Mouse (Mus musculus) erythroblast, embryonic 14.5 days (primary cell): ENCODE data around the gene Ank3. TPM values are rescaled to one million over a fixed set of nuclear protein-coding genes. Genes with fewer than 3 reads are reported as not detected.

Experiments
- H3K27me3 ChIP-seq: 2 replicates; pipeline ENCODE4 v1.6.1; 2012; ENCODE audit warnings: inconsistent platforms; ENCODE audit not compliant: control insufficient read depth
- H3K36me3 ChIP-seq: 2 replicates; pipeline ENCODE4 v1.6.1; 2012; ENCODE audit warnings: mild to moderate bottlenecking, inconsistent platforms; ENCODE audit not compliant: control insufficient read depth
- H3K4me1 ChIP-seq: 2 replicates; pipeline ENCODE4 v1.6.1; 2012; ENCODE audit warnings: inconsistent platforms; ENCODE audit not compliant: control insufficient read depth
- H3K4me3 ChIP-seq: replicated peaks from 2 replicates; pipeline ENCODE3; 2012; ENCODE audit warnings: moderate library complexity, mild to moderate bottlenecking, inconsistent platforms
- H3K9me3 ChIP-seq: 2 replicates; pipeline ENCODE4 v1.6.1; 2012; ENCODE audit warnings: low read length, inconsistent platforms, mixed read lengths; ENCODE audit not compliant: control insufficient read depth
- GATA1 ChIP-seq: IDR thresholded peaks from 2 replicates; pipeline ENCODE4 v1.6.1; 2012; ENCODE audit warnings: low read length, inconsistent platforms, mixed read lengths
- TAL1 ChIP-seq: IDR thresholded peaks from 3 replicates; pipeline ENCODE4 v1.6.1; 2012; ENCODE audit warnings: low read length, inconsistent platforms, mixed read lengths
- polyA plus RNA-seq: library from polyadenylated mRNA; stranded (reverse); fragments of >175 nt; gene quantifications from 2 replicates; pipeline ENCODE4 v1.2.3, GENCODE M21; 2012

Ank3 gene
- polyA plus RNA-seq, 1 experiment, result 0.03 TPM

DNA sequence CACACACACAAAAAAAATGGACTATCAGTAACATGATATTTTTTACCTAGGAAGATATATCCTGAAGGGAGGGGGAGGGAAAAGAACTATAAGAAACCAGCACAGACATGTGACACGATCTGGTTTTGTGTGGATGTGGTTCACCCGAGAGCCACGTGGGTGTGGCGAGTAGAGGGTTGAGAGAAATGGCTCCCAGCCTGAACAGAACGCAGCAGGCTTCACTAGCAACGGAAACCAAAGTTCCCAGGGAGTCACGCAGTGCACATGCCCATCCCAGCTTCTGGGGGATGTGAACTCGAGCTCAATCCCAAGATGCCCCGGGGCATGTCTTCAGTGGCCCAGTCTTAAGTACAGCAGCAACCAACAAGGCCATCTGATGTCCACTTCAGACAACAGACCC is 607.8 kb downstream of the Ank3 start:
- no peak for TF ChIP-seq GATA1
- no peak for TF ChIP-seq TAL1
- no peaks in the 10 kb centered on the region for H3K4me1 ChIP-seq
- no peaks in the 10 kb centered on the region for H3K27me3 ChIP-seq
- H3K9me3 ChIP-seq, result no peaks in the 10 kb centered on the region; the same call in 1 of the 2 replicates
- no peak overlapping the region for H3K4me3 ChIP-seq
- no peaks in the 10 kb centered on the region; the same call in 1 of the 2 replicates for H3K36me3 ChIP-seq

GRCm38 (mm10) chr10:70011738-70012137 is 613.2 kb downstream of the Ank3 start:
- Histone ChIP-seq H3K9me3 (no peaks in the 10 kb centered on the region), H3K4me3 (no peak overlapping the region)
- no peak for TF ChIP-seq TAL1
- no peak for TF ChIP-seq GATA1

DNA sequence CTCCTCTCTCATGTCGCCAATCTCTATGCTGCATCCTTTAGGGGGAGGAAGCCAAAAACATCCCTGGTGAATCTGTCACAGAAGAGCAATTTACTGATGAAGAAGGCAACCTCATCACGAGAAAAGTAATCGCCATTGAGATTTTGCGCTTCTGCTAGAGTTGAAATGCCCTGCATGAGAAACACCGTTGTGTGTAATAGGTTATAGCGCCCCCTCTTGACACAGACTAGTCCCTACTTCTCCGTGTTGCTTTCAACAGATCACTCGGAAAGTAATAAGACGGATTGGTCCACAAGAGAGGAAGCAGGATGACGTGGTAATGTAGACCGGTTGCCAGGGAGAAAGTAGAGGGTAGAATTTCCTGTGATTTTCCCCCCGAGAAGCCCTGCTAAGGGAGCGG is 615.4 kb downstream of the Ank3 start:
- Histone ChIP-seq H3K9me3 (no peaks in the 10 kb centered on the region), H3K4me3 (no peak overlapping the region), H3K4me1 (no peaks in the 10 kb centered on the region), H3K36me3 (no peaks in the 10 kb centered on the region; the same call in 1 of the 2 replicates), H3K27me3 (no peaks in the 10 kb centered on the region)
- TF ChIP-seq GATA1, result no peak

More at GRCm38 (mm10) chr10:70011738-70012137, 613.2 kb downstream of the Ank3 start:
- H3K36me3 ChIP-seq, result no peaks in the 10 kb centered on the region; the same call in 1 of the 2 replicates
- H3K27me3 ChIP-seq, result no peaks in the 10 kb centered on the region
- no peaks in the 10 kb centered on the region for H3K4me1 ChIP-seq

GRCm38 (mm10) chr10:70015201-70015600 is 616.6 kb downstream of the Ank3 start:
- no peaks in the 10 kb centered on the region for H3K27me3 ChIP-seq
- no peaks in the 10 kb centered on the region for H3K9me3 ChIP-seq
- TF ChIP-seq GATA1 (no peak), TAL1 (no peak)
- H3K36me3 ChIP-seq, result no peaks in the 10 kb centered on the region; the same call in 1 of the 2 replicates
- H3K4me1 ChIP-seq, result no peaks in the 10 kb centered on the region
- no peak overlapping the region for H3K4me3 ChIP-seq

GRCm38 (mm10) chr10:70018691-70019090 is 620.1 kb downstream of the Ank3 start:
- no peaks in the 10 kb centered on the region; the same call in 1 of the 2 replicates for H3K36me3 ChIP-seq
- H3K4me1 ChIP-seq, result no peaks in the 10 kb centered on the region
- H3K27me3 ChIP-seq, result no peaks in the 10 kb centered on the region
- no peak for TF ChIP-seq GATA1
- no peak overlapping the region for H3K4me3 ChIP-seq
- no peaks in the 10 kb centered on the region for H3K9me3 ChIP-seq

- Histone ChIP-seq H3K27me3 (no peaks in the 10 kb centered on the region), H3K4me3 (no peak overlapping the region), H3K4me1 (no peaks in the 10 kb centered on the region), H3K9me3 (no peaks in the 10 kb centered on the region), H3K36me3 (no peaks in the 10 kb centered on the region; the same call in 1 of the 2 replicates)
- TF ChIP-seq GATA1, result no peak
- no peak for TF ChIP-seq TAL1
Measured at GRCm38 (mm10) chr10:70021667-70022066, 623.1 kb downstream of the Ank3 start.

GRCm38 (mm10) chr10:70022596-70022995 is 624.0 kb downstream of the Ank3 start:
- Histone ChIP-seq H3K9me3 (no peaks in the 10 kb centered on the region), H3K27me3 (no peaks in the 10 kb centered on the region), H3K4me3 (no peak overlapping the region), H3K36me3 (no peaks in the 10 kb centered on the region; the same call in 1 of the 2 replicates), H3K4me1 (no peaks in the 10 kb centered on the region)
- TF ChIP-seq GATA1, result no peak
- TF ChIP-seq TAL1, result no peak

DNA sequence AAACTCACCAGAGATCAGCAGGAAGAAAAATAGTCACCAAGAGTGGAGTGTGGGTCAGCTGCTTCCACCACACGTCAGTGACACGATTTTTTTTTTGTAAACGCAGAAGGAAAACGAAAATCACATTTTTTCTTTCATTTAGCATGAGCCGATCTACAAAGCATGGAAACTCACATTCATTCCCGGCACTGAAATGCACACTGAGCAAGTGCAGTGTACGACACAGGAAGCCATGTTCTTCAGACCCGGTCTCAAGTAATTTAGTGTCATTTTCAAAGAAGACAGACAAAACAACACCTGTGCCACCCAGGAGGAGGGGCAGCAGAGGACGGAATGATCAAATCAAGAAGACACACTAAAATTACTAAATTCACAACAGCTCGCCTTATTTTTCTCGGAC is 625.3 kb downstream of the Ank3 start:
- Histone ChIP-seq H3K36me3 (no peaks in the 10 kb centered on the region; the same call in 1 of the 2 replicates), H3K4me1 (no peaks in the 10 kb centered on the region), H3K9me3 (no peaks in the 10 kb centered on the region), H3K4me3 (no peak overlapping the region), H3K27me3 (no peaks in the 10 kb centered on the region)
- no peak for TF ChIP-seq GATA1
- TF ChIP-seq TAL1, result no peak

DNA sequence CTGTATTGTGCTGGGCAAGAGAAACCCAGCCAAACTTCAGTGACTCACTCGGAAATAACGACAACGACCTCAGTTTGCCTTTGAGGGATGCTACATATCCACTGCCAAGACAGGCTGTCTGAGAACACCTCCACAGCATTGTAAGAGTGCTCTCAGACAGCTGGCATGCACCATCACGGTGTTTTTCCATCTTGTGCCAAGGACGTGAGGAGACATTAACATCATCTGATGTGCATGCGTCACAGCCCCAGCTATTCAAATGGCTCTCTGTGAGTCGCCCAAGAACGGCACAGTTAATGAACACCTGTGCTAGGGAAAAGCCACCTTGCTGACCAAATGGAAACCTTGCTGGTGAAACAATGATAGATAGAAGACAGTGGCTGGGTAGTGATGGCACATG is 633.4 kb downstream of the Ank3 start:
- Histone ChIP-seq H3K9me3 (no peaks in the 10 kb centered on the region), H3K4me3 (no peak overlapping the region), H3K36me3 (no peaks in the 10 kb centered on the region), H3K4me1 (no peaks in the 10 kb centered on the region), H3K27me3 (no peaks in the 10 kb centered on the region)
- no peak for TF ChIP-seq GATA1
- TF ChIP-seq TAL1, result no peak

GRCm38 (mm10) chr10:70032982-70033381 is 634.4 kb downstream of the Ank3 start:
- H3K27me3 ChIP-seq, result no peaks in the 10 kb centered on the region
- H3K9me3 ChIP-seq, result no peaks in the 10 kb centered on the region
- no peak for TF ChIP-seq TAL1
- no peak for TF ChIP-seq GATA1
- H3K36me3 ChIP-seq, result no peaks in the 10 kb centered on the region
- H3K4me3 ChIP-seq, result no peak overlapping the region
- H3K4me1 ChIP-seq, result no peaks in the 10 kb centered on the region
